Mouse (Mus musculus): ENCODE data around the gene Uggt1.

Gene Uggt1

DNA sequence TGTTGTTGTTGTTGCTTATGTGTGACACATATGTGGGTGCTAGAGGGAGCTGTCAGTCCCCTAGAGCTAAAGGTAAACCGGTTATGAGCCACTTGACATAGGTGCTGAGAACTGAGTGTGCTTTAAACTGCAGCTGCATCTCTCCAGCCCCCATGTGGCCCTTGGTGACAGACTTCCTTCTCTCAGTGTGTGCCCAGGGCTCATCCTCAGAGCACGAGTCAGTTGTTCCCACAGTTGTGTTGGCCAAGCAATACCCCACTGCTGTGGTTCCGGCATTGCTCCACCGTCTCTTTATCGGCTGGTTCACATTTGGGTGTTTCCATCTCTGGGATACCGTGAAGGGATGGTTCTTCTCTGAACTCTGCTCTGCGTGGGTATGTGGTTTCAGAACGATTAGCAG lies 12.8 kb upstream of the Uggt1 start:
- no peak for DNase-seq

DNA sequence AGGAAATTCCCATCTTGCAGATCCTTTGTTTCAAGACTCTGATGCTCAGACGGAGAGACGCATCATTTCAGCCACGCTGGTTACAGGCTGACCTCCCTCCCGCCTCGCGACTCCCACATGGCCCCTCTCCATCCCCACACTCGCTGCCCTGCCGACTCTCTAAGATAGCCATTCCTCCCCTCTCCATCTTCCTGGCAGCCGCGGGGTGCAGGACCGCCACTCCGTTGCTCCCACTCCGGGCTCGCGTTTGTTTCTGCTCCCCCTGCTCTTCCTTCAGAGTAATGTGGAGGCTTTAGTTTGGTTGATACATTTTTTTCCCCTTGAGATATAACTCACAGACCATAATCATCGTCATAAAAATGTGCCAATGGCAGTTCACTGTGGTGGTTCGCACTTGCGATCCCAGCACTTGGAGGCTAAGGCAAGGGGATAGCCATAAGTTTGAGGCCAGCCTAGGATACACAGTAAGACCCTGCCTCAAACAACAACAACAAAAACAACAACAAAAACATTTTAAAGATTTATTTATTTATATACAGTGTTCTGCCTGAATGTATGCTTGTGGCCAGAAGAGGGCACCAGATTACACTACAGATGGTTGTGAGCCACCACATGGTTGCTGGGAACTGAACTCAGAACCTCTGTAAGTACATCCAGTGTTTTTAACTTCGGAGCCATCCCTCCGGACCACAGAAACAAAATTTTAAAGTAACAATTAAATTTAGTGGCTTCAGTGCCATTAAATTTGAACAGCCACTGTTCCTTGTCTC lies 11.5 kb upstream of the Uggt1 start:
- no peak for DNase-seq

DNA sequence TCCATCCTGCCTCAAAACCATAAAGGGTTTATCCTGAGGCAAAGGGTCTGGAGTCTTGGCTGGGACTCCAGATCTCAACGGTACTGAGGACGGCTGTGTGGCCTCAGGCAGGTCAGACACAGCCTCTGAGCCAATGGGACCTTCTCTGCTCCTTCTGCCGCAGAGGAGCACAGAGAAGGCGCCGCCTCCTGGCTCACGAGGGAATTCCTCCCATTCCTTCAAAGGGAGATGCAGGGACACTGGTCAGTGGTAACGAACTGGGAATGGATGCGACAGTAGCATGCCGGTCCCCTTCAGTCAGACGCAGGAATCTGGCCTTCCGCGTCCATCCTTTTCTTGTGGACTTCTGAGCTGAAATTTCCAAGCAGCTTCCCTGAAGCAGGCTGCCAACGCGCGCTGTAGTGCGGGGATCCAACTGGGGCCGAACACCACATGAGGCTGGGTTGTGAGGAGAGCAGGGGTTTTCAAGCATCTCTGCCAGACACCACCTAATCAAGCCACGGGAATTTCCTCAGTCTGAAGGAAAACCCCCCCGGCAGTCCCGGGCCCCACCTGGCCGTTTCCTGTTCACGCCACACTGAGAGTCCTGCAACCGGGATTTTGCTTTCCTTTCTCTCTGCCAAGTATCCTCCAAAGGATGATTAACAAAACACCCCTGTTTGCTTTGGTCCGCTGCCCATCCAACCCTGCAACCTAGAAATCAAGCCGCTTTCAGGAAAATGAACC lies 10.3 kb upstream of the Uggt1 start:
- peak; percentile 41 to 60 for DNase-seq

DNA sequence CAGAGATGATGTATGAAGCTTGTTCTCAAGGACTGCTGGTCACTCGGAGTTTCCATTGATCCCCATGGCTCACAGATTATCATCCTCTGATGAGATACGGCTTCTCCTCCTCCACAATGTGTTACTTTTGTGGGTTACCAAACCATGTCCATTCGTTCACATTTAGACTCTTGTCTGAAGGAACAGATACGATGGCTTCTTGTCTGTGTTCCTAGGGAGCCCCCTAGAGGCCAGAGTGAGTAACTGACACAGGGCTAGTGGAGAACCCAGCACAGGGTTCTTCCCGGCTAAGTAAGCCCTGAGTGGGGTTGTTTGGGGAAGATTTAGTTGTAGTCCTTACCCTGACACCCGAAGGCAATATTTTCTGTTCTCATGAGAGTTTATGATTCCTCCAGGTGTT lies 8.3 kb upstream of the Uggt1 start:
- DNase-seq, result peak; percentile 57 to 82

DNA sequence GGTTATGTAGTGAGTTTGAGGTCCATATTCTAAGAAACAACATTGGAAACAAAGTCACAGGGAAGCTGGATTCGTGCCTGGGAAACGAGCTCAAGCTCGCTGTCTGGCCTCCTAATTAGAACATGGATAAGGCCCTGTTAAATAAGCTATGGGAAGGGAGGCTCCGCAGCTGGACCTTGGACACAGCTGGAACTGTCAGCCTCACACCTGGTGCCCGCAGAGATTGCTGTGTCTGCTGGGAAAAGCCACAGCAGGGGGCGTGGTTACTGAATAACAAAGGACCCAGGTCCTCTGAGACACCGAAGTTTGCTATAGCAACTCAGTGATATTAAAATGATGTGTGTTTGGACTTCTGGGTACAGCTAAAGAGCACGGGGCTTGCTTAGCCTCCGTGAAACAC lies 6.9 kb upstream of the Uggt1 start:
- DNase-seq, result no peak

DNA sequence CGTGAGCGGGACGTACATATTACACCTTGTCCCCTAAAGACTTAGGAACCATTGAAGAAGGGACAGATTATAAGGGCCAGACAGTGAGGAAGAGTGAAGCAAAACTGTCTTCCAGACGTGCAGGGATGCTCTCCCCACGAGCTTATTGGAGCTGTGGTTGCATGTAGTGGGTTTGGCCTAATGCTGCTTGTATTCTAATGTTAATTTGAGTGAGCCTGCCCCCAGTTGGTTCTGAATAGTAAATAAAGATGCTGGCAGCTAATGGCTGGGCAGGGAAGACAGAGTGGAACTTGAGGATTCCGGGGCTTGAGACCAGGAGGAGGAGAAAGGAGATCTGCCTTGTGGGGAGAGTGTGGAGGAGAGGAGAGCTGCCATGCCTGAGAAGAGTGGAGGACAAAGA lies 2.2 kb upstream of the Uggt1 start:
- no peak for DNase-seq

DNA sequence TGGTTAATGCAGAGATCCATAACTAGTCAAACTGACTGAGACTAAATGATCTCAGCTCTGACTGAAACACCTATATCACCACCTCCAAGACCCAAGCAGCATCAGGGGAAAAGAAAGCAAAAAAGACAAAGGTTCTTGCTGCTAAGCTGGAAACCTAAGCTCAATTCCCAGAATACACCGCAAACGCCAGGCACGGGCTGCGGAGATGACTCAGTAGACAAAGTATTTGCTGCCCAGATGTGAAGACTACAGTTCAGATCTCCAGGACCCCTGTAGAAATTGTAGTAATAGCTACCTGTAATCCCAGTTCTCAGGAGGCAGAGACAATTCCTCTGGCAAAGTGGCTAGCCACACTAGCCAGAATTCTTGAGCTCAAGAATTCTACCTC lies 302 bp upstream of the Uggt1 start:
- DNase-seq, result no peak

DNA sequence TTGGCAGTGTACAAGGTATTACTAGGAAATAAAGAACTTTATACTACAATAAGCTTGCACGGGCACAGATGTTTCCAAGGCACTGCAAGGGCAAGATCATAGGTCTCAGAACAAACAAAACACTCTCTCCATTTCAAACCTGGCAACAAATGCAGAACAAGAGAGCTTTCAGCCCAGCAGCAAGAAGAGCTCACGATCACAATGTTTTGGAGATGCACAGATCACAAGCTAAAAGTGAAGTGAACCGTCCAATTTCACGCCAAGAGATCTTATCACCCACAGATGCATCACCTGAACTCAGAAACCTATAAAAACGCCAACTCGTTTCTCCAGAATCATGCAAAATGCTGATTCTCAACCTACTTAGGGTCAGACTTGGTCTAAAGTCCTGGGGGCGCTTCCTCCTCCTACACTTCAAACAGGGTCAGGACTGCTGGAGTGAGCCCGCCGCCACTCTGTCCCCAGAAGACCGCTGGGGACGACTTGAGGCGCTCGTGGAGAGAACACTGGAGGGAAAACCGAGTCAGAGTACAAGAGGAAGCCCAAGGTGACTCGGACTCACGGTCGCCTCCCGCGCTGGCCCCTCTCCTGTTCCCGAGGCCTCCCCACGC lies 968 bp downstream of the Uggt1 start:
- no peak for DNase-seq

DNA sequence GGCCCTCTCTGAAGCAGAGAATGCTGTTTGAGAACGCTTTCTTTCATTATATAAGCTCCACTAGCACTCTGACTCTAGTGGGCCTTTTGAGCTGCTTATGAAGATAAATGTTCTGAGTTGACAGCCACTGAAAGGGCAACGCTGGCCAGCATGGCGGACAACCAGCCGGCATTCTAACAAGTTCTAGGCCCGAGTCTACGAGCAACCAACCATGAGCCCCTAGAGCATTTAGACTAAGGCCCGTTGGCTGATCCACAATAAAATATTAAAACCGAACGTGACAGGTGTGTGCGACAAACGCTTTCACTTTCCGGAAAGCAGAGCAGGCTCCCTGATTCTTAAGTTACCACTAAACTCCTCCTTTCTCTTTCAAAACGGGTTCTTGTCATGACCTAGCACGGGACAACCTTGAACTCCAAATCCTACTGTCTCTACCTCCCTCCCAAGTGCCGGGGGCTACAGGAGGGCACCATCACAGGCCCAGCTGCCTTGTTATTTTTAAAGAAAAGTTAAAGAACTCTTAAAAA lies 2.6 kb downstream of the Uggt1 start:
- DNase-seq, result no peak

DNA sequence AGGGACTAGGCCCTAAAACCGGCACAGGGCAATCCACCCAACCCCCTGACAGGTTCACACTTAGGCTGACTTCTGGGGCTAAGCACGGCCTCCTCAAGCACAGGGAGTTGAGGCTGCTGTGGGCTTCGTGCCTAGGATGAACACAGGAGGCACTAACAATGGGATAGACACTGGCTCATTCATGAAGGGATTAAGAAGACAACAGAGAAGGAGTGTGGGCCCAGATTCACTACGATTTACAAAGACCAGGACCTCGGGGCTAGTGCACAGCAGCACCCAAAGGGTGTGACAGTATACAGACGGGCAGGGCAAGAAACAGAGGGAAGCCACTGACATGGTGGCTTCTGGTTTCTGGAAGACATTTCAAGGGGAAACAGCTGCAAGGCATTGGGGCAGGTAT lies 4.3 kb downstream of the Uggt1 start:
- DNase-seq, result no peak

DNA sequence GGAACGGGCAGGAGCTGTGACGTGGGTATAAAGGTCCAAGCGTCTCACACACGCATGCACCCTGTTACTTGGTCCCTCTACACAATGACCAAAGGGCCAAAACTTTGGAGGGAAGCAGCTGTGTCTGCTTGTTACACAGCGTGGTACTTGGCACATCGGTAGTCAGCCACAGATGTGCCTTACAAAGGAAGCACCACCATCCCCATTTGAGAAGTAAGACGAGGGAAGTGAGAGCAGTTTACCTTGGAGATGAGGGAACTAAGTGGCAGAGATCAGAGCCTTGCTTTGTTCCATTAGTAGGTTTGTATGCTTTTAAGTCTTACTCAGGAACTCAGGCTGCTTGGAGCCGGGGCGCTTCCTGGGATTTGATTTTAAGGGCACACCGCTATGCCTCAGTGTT lies 5.1 kb downstream of the Uggt1 start:
- DNase-seq, result no peak

DNA sequence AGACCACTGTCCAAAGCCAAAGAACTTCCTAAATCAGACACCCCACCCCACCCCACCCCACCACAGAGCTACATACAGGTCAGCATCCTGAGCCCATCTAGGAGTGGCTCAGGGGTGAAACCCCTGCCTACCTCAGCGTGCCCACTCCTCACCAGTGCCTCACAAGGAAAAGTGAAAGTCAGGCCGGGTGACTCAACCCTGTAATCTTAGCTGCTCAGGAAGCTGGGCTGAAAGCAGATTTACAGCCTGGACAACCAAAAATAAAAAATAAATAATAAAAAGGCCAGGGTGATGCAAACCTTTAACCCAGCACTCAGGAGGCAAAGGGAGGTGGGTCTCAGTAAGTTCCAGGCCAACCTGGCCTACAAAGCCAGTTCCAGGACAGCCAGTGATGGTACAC lies 8.7 kb downstream of the Uggt1 start:
- no peak for DNase-seq

DNA sequence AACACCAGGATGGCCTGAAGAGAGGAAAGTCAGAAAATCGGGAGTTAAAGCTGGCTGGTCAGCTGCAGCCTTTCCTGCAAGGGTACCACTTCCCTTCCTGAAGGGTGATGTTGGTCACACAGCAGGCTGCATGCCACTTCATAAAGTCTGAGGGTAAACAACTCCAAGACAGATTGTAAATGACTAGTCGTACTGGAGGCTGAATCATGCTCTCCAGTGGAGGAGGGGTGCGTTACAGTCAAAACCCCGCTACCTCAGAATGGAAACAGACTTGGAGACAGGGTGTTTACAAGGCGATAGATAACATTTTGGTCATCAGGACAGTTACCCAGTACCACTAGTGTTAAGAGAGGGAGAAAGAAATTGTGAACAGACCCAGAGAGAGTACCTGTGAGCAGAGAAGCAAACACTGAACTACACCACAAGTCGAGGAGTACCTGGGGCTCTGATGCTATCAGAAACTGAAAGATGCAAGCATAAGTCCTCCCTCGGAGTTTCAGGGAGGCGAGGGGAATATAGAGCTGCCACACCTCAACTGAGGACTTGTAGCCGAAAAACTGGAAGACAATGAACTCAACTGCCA lies 9.4 kb downstream of the Uggt1 start:
- DNase-seq, result no peak

DNA sequence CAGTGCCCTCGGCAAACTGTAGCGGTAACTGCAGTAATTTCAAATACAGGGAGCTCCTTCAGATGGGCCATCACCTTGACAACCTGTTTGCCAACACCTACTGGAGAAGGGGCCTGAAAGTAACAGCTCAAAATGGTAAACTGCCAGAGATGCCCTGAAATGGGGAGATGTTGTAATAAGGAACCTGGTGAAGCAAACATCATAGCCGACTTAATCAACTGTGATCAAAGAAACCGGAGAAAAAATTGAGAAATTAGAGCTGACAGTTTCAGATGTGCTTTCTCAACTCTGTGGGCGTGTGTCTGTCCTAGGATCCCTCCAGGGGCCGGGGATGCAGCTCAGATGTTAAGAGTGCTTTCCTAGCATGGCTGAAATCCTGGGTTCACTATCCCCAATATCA lies 11.3 kb downstream of the Uggt1 start:
- no peak for DNase-seq

DNA sequence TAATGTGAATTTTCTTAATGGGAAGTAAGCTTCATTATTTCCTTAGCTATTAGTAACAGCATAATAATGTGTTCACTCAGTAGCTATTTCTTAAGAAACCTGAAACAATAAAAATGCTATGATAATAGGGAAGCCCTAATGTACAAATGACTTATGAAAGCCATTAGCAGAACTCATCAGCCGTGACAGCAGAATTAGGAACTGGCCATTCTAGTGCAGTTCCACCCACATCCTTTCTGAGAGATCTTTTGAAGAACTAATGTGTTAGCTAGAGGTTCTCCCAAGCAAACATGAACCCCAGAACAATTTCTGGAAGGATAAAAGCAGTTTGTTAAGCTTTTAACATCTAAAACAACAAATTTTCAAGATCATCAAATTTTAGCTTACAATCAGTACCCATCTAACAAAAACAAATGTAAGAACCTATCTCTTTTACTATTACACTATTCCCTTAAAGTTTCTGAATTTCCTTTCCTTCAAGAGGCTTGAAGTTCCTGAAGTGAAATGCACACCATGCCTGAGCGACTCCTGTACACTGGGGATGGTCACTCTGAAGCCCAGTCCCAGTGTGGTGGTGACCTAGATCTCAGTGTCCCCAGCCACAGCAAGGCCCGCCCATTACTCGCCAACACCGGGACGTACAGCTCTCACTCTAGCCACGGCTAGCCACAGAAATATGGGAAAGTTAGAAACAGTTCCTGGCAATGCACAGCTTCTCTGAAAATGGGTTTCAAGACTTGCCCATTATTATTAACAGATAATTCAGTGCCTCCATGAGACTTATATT lies 13.4 kb downstream of the Uggt1 start:
- no peak for DNase-seq

DNA sequence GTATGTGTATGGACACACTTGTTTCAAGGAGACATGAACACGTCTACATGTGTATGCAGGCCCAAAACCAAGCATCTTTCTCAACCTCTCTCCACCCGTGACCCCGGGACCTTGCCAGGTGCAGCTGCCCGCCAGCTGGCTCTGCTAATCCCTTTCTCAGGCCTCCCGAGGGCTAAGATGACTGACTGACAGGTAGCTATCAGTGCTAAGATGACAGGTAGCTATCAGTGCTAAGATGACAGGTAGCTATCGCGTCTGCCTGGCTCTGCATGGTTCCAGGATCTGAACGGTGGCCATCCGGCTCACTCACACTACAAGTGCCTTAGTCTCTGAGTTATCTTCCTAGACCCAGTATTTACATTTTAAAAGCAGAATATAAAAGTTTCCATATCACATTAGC lies 16.1 kb downstream of the Uggt1 start:
- DNase-seq, result no peak

DNA sequence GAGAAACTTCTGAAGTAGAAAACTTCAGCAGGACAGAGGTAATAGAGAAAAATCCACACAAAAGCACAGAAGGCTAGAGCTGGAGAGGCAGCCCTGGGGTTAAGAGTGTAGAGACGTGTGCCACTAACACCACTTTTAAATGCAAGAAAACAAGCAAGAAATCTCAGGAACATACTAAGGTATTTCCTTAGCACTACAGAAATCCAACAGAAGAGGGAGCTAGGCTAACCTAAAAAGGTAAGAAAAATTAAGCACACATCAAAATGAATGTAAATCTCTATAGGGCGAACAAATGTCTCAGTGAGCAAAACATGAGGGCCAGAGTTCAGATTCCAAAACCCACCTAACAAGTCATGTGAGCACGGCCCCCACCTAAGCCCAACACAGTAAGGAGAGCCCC lies 19.9 kb downstream of the Uggt1 start:
- no peak for DNase-seq

DNA sequence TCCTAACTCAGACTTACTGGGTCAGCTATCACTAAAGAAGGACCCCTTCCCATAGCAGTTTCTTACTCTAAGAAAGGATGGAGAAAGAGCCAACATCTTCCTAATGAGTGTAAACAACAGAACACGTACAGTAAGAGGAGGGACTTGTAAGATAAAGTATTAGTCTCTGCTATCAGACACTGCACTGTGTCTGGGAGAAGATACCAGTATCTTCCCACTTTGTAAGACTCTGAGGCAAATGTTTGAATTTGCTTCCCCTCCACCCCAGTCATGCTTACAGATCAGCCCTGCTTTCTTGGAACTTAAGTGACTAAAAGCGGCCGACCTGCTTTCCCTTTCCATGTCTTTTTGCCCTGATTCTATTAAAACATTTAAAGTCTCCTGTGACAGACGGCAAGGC lies 30.2 kb downstream of the Uggt1 start:
- DNase-seq, result no peak

DNA sequence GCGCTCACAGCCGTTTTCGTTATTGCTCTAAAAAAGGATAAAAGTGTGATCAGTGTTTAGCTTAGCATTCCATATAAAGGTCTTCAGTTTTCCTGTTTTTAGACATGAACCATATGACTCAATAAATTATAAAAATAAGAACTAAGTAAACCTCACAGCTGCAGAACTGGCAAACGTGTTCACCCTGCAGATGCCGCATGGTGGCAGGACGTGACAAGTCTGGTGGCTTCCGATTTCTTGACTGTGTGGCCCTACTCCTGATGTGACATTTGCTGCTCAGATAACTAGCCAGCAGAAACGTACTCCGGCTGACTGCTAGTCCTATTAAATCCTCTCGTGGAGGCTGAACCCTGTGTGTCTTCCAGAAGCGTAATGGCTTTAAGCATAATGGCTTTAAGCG lies 42.8 kb downstream of the Uggt1 start:
- peak in 1 of 2 experiments; percentile 37 for DNase-seq

DNA sequence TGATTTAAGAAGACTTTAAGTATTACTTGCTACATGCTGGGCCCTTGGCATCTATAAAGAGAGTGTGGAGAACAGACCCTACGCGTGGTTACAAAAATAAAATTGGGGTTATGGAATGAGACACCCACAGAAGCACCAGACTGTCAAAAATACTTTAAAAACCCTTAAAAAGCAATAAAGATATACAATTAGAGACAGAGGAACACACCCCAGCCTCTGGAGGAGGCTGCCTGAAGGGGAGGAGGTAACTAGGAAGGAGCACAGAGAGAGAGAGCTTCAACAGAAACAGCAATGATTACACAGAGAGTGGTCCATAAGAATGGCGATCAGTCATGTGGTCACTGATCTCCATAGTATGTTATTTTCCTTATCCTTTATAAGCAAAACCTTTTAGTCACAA lies 50.0 kb downstream of the Uggt1 start:
- DNase-seq, result no peak

DNA sequence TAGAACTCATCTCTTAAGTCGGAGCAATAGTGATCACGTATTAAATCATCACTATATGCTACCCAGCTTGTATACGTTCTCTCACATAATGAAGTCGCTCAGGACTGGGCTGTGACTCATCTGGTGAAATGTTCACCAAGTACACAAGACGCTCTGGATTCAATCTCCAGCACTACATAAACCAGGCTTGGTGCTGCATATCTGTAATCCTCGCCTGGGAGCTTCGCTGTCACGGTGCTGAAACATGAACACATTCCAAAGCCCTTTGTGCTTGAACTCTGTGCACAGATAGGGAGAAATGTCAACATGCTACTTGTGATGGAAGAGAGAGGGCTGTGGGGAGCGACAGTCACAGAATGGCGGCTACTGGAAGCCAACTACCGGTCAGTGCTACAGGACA lies 52.6 kb downstream of the Uggt1 start:
- DNase-seq, result peak; percentile 5 to 44

DNA sequence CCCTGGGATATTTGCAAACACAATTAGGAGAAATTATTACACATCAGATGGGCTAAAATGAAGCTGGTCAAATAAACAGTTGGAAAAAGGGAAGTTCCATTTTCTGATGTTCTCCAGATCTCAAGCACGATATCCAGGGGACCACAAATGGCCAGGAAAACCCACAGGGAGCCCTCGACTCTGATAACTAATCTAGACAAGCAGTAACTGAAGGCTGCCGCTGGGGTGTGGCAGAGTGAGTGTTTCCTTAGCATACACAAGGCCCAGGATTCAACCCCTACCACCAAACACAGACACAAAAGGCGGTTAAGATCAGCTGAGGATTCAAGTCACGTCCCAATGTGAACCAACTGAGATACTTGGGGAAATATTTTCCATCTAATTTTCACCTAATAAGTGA lies 64.5 kb downstream of the Uggt1 start:
- DNase-seq, result no peak

DNA sequence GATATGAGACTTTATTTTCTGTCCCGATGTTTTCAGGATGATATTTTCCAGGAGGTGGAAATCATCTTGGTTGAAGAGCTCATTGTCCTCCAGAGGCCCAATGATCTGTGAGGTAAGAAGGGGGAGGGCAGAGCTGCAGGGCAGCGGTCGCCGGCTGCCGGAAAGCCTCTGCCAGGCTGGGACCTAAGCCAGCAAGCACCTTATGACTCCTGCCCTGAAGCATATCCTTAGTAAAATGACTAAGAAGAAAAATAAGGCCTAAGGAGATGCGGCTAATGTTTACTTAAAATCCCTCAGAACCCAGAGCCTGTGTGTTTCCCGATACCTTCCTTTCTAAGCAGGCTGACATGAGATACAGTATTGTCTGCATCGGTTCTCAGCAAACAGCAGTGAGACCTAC lies 71.1 kb downstream of the Uggt1 start:
- no peak for DNase-seq

Data from lung, postnatal 4 days (tissue).